Mouse (Mus musculus) urinary bladder, postnatal 25 days (tissue): ENCODE measurements around the gene Apol7c.
"Not testable (repeated sequence)": the region's sequence is repeated elsewhere in the genome, so short reads cannot be mapped to it uniquely, and the experiment has no call there.

Experiments used
- DNase-seq: peaks from one replicate; pipeline ENCODE4 v3.0.0; 2022; ENCODE audit warnings: low spot score

Apol7c gene

GRCm38 (mm10) chr15:77533216-77533615 is at the start of gene Apol7c:
Gene Apol7c, minus strand, starts transcription at chr15:77533316.
- no peak for DNase-seq

DNA sequence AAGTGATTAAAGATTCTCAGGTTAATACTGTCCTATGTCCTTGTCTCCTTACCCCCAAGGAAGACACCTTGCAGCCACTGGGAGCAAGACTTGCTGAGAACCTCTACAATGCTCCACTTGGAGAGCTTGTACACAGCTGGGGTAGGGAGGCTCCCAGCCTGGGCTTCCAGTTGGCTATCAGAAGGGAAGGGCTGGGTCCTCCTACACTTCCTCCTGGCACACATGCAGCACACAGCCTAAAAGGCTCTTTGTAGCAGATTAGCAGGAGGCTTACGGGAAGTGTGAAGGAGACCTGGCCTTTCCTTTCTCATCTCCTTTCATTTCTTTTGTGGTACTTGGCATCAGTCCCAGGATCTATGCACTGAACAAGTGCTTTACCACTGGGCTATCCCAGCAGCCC is 48.6 kb upstream of the Apol7c start:
- no peak for DNase-seq

DNA sequence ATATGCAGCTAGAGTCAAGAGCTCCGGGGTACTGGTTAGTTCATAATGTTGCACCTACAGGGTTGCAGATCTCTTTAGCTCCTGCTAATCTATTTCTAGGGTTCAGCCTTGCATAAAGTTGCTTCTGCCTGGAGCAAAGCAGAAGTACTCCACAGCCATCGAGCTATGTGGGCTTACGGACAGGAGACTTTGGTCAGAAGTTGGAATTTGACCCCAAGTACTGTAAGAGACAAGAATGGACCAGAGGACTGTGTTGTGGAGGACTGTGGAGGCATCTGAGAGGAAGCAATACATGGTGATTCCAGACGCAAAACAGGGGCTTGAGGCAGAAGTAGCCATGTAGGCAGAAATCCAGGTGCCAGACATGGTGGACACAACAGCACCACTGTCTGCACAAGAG is 46.2 kb upstream of the Apol7c start:
- DNase-seq: no peak

GRCm38 (mm10) chr15:77578801-77579200 is 45.7 kb upstream of the Apol7c start:
- DNase-seq: no peak

DNA sequence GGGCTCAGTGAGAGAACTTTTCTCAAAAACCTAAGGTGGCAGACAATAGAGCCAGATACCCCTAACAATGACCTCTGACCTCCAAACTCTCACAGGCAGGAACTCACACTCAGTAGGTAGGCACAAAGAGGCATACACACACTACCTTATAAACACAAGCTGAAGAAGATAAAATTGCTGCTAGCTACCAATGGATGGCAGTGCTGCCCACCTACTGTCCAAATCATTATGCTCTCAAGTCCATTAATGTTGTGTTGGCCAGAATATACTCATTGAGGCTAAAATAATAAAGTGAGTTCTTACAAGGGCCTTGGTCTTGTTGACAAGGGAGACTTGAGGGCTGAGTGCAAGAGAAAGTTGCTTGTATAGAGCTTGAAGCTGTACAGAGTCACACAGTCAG is 30.1 kb upstream of the Apol7c start:
- DNase-seq: no peak

GRCm38 (mm10) chr15:77561792-77562191 is 28.7 kb upstream of the Apol7c start, which contains the start of gene 1700025B11Rik:
Gene 1700025B11Rik, minus strand, starts transcription at chr15:77561892.
- DNase-seq: no peak

- not testable (repeated sequence) for DNase-seq
These were observed 6.1 kb upstream of the Apol7c start for GRCm38 (mm10) chr15:77539221-77539620.

DNA sequence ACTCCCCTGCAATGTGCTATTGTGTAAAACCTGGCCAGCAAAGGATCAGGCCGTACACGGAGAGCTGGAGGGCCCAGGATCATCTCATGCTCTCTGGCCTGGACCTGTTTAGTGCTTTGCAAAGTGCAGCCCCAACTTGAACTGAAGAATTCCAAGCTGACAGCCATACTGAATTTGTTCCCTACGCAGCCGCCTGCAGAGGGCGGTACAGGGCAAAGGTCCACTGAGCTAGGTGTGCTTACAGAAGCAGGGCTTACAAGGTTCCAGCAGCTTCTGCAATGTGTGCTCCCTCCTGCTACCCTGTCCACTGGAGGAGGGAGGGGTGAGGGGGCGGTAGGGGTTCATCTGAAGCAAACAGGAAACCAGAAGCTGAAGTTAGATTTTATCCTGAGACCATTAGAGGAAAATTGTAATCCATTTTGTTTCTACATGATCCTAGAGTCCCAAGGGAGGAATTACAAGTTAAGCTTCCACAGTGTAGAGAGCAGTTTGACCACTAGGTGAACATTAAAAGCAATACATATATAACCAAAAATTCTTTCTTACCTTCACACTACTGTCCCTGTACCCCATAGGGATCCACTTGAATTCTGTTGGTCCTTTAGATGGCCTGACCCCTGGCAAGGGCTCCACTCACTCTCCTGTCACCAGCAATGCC is 9.8 kb downstream of the Apol7c start:
- peak; percentile 46 for DNase-seq

DNA sequence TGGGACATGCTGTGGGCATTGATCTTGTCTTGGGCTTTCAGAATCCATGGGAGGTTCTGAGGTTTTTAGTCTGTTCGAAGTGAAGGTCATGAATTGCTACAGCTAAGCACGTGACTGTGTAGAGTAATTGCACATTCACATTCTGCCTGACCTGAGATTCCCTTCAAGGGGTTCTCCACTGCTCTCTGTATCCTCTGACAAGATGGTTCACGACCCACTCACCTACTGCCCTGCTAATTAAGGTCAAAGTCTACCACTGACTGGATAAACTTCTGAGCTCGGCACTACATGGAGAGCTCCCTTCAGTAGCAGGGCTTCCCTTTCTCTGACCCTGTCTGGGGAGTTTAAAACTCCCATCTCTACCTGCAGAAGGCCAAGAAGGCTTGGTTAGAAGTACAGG is 12.5 kb downstream of the Apol7c start:
- not testable (repeated sequence) for DNase-seq

- DNase-seq: not testable (repeated sequence)
These were observed 25.1 kb downstream of the Apol7c start, which contains the start of gene Apol11a for GRCm38 (mm10) chr15:77507966-77508365. Gene Apol11a, plus strand, starts transcription at chr15:77508271.

DNA sequence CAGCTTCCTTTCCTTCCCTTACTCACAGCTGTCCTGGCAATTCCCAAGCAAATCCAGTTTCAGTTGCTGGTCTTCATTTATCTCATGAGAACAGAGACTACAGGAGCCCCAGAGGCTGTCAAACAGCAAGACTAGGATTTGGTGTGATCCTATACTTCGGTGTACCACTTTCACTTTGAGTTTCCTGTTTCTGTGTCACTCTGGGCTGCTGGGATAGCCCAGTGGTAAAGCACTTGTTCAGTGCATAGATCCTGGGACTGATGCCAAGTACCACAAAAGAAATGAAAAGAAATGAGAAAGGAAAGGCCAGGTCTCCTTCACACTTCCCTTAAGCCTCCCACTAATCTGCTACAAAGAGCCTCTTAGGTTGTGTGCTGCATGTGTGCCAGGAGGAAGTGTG is 38.4 kb downstream of the Apol7c start:
- DNase-seq: not testable (repeated sequence)

- DNase-seq: not testable (repeated sequence)
These were observed 39.9 kb downstream of the Apol7c start for GRCm38 (mm10) chr15:77493181-77493580.

DNA sequence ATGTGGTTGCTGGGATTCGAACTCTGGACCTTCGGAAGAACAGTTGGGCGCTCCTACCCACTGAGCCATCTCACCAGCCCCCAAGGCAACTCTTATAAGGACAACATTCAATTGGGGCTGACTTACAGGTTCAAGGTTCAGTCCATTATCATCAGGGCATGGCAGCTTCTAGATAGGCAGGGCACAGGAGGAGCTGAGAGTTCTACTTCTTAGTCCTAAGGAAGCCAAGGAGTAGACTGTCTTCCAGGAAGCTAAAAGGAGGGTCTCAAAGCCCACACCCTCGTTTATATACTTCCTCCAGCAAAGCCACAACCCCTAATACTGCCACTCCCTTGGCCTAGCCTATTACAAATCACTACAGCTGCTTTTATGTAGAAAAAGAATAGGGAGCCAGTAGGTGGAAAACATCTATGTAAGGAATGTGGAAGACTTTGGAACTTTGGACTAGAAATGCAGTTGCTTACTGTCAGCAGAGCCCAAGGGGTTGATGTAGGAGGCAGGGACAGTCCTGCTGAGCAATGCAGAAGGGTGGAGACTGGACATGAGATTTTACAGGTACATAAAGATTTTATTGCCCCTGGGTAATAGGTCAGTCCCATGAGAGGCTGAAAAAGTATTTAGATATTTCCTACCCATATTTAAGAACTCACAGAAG is 50.8 kb downstream of the Apol7c start:
- DNase-seq: no peak

DNA sequence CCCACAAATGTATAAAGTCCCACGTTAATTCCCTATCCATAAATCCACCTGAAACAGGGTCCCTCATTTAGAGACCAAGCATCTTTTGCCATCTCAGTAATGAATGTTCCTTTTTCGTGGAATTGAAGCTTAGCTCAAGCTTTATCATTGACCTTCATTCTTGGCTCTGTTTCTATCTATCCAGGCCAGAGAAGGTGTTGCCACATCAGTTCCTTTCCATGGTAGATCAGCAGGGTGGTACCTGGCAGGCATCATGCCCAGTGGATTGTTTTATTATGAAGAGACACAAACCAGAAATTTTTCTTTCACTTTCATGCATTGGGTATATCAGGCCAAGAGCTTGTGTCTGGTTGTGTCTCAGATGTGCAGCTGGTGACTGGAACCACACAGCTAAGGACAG is 56.4 kb downstream of the Apol7c start, which contains the start of gene Apol10a:
TSS of gene Apol10a (plus strand) at position 355 of the 400 bp plus-strand sequence.
- DNase-seq: not testable (repeated sequence)
